Mouse (Mus musculus) lung, embryonic 14.5 days (tissue): ENCODE data around the gene Prkn. TPM values are rescaled to one million over a fixed set of nuclear protein-coding genes. Genes with fewer than 3 reads are reported as not detected.
A peak's percentile ranks its signal among the peaks of the same experiment; 100 is the strongest.

Source experiments
- ATAC-seq: fragments of 200-750 bp; cut with Nextera tagmentation; 2 replicates; pipeline ENCODE4 v1.8.0; 2017; ENCODE audit warnings: mild to moderate bottlenecking, moderate TSS enrichment, moderate library complexity; ENCODE audit not compliant: insufficient read depth
- DNase-seq: peaks from one replicate; pipeline ENCODE4 v3.0.0-alpha.2; 2015
- H3K27ac ChIP-seq: fragments of 300-500 bp; sonication (generic); 2 replicates; pipeline ENCODE4 v1.5.1; 2014; ENCODE audit warnings: low read depth, mild to moderate bottlenecking, moderate library complexity
- H3K27me3 ChIP-seq: fragments of 300-500 bp; sonication (generic); 2 replicates; pipeline ENCODE4 v1.6.1; 2014; ENCODE audit warnings: low read length, control low read depth; ENCODE audit not compliant: insufficient read depth
- H3K36me3 ChIP-seq: fragments of 300-500 bp; sonication (generic); 2 replicates; pipeline ENCODE4 v1.6.1; 2014; ENCODE audit warnings: control low read depth; ENCODE audit not compliant: insufficient read depth
- H3K4me1 ChIP-seq: fragments of 300-500 bp; sonication (generic); 2 replicates; pipeline ENCODE4 v1.6.1; 2014; ENCODE audit warnings: antibody characterized with exemption, control low read depth; ENCODE audit not compliant: insufficient read depth
- H3K4me2 ChIP-seq: fragments of 300-500 bp; sonication (generic); 2 replicates; pipeline ENCODE4 v1.6.1; 2014; ENCODE audit warnings: mild to moderate bottlenecking
- H3K4me3 ChIP-seq: fragments of 300-500 bp; sonication (generic); 2 replicates; pipeline ENCODE4 v1.5.1; 2014; ENCODE audit warnings: low read depth, low read length
- H3K9ac ChIP-seq: fragments of 300-500 bp; sonication (generic); 2 replicates; pipeline ENCODE4 v1.6.1; 2014
- H3K9me3 ChIP-seq: fragments of 300-500 bp; sonication (generic); 2 replicates; pipeline ENCODE4 v1.6.1; 2016; ENCODE audit warnings: low read depth, low read length, control low read depth
- CTCF ChIP-seq: IDR thresholded peaks from 2 replicates; pipeline ENCODE4 v1.5.1; 2016; ENCODE audit warnings: antibody characterized with exemption, low read depth
- WGBS: fragments of 180-500 bp; shearing (Covaris S2); extraction: QIAGEN DNeasy Blood & Tissue Kit; methylation state at CpG from one replicate; pipeline ENCODE4 v1.1.7; 2014; 5-methylcytosine and 5-hydroxymethylcytosine counted together
- polyA plus RNA-seq: library from polyadenylated mRNA; unstranded; fragments of >200 nt; fragmentation: Nextera tagmentation; extraction: Ambion mirVana; gene quantifications from 2 replicates; pipeline ENCODE4 v1.2.1, GENCODE M21; 2014

Gene Prkn
- polyA plus RNA-seq, 1 experiment from 2014 or later: 1.0 TPM

DNA sequence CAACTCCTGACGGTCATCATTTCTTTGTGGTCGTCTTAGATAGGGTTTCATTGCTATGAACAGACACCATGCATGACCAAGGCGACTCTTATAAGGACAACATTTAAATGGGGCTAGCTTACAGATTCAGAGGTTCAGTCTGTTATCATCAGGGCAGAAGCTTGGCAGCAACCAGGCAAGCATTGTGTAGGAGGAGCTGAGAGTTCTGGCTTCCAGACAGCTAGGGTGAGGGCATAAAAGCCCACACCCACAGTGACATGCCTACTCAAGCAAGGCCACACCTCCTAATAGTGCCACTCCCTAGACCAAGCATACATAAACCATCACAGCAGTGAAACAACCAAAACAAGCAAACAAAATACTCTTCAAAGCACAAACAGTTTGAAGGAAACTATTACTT lies 579.3 kb downstream of the Prkn start:
- Histone ChIP-seq H3K9ac (no peak overlapping the region), H3K4me3 (no peak overlapping the region), H3K27ac (no peak overlapping the region), H3K4me2 (no peak overlapping the region), H3K27me3 (no peaks in the 10 kb centered on the region), H3K4me1 (no peaks in the 10 kb centered on the region), H3K36me3 (no peaks in the 10 kb centered on the region), H3K9me3 (no peaks in the 10 kb centered on the region)
- WGBS: 87% methylated on average over 3 of the region's 3 CpGs
- TF ChIP-seq CTCF: no peak
- no peak for ATAC-seq
- no peak for DNase-seq

DNA sequence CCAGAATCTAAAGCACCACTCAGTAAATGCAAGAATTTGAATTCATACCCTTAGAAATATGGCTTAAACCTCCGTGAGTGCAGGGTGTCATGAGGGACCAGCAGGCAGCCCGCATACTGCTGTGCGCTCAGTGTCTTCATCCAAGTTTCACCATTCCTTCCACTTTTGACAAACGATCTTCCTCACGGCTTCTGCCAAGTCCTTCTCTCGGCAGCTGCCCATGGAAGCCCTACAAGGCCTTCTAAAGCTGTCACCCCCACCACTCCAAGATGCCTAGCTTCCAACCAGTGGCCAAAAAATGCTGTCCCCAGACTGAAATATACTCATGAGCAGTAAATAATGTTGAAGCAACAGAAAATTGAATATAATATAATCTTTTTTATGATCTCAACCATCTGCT lies 580.7 kb downstream of the Prkn start:
- H3K4me1 ChIP-seq: no peaks in the 10 kb centered on the region
- no peak overlapping the region for H3K9ac ChIP-seq
- H3K4me2 ChIP-seq: no peak overlapping the region
- DNase-seq: peak; percentile 73
- 52% methylated on average over 6 of the region's 6 CpGs for WGBS
- ATAC-seq: peak; percentile 47; the same call in 1 of the 2 replicates
- TF ChIP-seq CTCF: no peak
- no peaks in the 10 kb centered on the region for H3K36me3 ChIP-seq
- no peak overlapping the region for H3K4me3 ChIP-seq
- H3K27ac ChIP-seq: no peak overlapping the region
- no peaks in the 10 kb centered on the region for H3K9me3 ChIP-seq
- H3K27me3 ChIP-seq: no peaks in the 10 kb centered on the region

DNA sequence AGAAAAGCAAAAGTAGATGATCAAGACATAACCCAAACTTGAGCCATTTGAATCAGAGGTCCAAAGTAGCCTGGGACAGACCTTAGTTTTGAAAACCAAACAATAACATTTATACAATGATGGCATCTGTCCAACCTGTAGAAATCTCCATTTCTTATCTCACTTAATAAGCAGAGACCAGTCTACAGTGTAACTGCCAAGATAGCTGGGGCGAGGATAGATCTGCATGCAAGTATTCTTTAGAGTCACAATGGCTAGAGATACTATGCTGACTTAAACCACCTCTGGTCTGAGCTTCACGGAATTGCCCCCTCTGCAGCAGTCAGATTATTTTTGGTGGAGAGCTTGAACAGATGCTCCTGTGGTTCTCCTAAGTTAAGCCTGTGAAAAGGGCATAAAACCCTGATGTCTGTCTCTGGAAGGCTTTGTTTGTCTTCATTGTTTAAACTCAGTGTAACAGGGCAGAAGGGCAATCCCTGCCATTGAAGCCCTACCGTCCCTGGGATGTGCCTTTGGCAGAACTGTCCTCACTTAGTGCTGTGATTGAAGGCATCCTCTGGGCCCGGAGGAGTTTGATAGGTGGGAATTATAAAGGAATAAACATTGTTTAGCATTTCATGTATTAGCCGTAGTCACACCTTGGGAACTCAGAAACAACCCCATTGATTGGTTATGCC lies 581.2 kb downstream of the Prkn start:
- Histone ChIP-seq H3K9ac (no peak overlapping the region), H3K27me3 (no peaks in the 10 kb centered on the region), H3K36me3 (no peaks in the 10 kb centered on the region), H3K4me2 (no peak overlapping the region), H3K4me3 (no peak overlapping the region), H3K4me1 (no peaks in the 10 kb centered on the region), H3K9me3 (no peaks in the 10 kb centered on the region), H3K27ac (no peak overlapping the region)
- WGBS: 28% methylated on average over 5 of the region's 5 CpGs
- DNase-seq (peak; percentile 72), ATAC-seq (peak; percentile 58; the same call in 1 of the 2 replicates)
- TF ChIP-seq CTCF: no peak

DNA sequence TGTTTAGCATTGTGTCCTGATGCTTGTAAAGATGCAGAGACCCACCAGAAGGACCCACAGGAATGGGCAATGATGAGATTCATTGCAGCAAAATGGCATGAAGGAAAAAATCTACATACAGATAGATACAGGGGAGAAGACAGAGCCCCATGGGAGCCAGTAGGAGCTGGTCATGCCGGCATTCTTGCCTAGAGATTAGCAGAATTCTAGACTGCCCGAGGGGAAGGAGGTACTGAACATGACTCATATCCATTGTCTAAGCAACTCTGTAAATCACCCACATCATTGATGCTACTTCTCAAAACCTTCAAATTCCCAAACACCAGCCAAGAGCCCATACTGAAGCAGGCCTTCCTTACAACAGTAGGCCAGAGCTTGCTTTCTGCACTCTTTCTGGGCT lies 591.1 kb downstream of the Prkn start:
- Histone ChIP-seq H3K27ac (no peak overlapping the region), H3K4me1 (no peaks in the 10 kb centered on the region), H3K27me3 (no peaks in the 10 kb centered on the region), H3K4me2 (no peak overlapping the region), H3K36me3 (no peaks in the 10 kb centered on the region), H3K4me3 (no peak overlapping the region), H3K9me3 (no peaks in the 10 kb centered on the region), H3K9ac (no peak overlapping the region)
- TF ChIP-seq CTCF: no peak
- no peak for ATAC-seq
- WGBS: 82% methylated on average over 2 of the region's 2 CpGs
- no peak for DNase-seq

DNA sequence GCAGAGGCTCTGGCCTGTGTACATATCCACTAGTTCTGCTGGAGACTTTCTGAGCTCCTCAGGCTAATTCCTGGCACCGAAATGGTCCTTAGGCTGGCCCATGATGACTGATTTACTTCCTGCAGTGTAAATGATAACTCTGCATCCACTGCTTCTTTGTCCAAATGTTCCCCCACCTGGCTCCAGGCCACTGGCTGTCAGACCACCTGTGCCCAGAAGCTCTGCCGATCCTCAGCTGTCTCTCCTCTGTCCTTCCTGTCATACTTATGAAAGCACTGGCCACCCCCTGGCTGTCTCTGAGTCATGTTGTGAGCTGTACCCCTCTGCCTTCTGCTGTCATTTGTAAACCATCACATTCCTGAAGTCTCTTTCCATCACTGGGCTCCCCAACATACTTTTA lies 592.4 kb downstream of the Prkn start:
- no peak overlapping the region for H3K4me3 ChIP-seq
- no peak for DNase-seq
- no peaks in the 10 kb centered on the region for H3K4me1 ChIP-seq
- TF ChIP-seq CTCF: no peak
- no peaks in the 10 kb centered on the region for H3K27me3 ChIP-seq
- H3K27ac ChIP-seq: no peak overlapping the region
- H3K9ac ChIP-seq: no peak overlapping the region
- 82% methylated on average over 2 of the region's 2 CpGs for WGBS
- H3K36me3 ChIP-seq: no peaks in the 10 kb centered on the region
- no peak overlapping the region for H3K4me2 ChIP-seq
- ATAC-seq: no peak
- no peaks in the 10 kb centered on the region for H3K9me3 ChIP-seq

DNA sequence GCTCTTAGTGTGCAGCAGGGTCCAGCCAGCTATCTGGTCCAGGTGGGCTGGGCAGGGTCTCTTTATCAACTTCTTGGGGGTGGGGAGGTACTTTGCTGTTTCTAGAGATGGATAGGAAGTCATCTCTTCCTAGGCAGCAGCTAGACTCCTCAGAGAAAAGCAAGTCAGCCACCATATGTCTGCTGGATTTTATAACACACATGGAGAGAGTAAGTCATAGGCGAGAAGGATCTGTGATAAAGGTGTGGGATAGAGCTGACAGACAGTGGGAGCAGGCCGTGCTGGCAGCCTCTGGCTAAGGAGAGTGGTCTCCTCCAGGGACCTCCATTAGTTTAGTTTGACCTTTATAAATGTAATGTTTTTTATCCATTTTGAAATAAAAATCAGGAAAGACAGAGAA lies 622.5 kb downstream of the Prkn start:
- H3K9ac ChIP-seq: no peak overlapping the region
- H3K4me1 ChIP-seq: no peaks in the 10 kb centered on the region
- H3K27ac ChIP-seq: no peak overlapping the region
- H3K4me2 ChIP-seq: no peak overlapping the region
- no peaks in the 10 kb centered on the region for H3K9me3 ChIP-seq
- DNase-seq (no peak), ATAC-seq (no peak)
- H3K36me3 ChIP-seq: no peaks in the 10 kb centered on the region
- H3K27me3 ChIP-seq: no peaks in the 10 kb centered on the region
- TF ChIP-seq CTCF: no peak
- no peak overlapping the region for H3K4me3 ChIP-seq
- WGBS: 66% methylated on average over 2 of the region's 2 CpGs

DNA sequence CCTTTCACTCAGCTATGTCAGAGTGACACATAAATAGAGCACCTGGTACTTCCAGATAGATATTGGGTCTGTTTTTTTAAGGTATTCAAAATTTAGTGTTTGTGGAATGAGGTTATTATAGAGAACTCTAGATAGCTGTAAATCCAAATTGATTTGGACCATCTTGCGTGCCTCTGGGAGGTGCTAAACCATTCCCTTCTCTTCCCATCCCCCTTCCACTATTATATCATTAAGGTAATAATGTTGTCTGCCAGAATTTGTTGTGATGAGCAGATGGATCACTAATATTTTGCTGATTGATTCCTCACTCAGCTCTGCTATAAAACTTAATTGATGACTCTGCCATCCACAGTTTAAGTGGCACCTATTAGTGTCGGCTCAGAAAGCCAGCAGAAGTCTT lies 625.9 kb downstream of the Prkn start:
- no peak overlapping the region for H3K4me2 ChIP-seq
- no peak overlapping the region for H3K27ac ChIP-seq
- H3K9me3 ChIP-seq: no peaks in the 10 kb centered on the region
- ATAC-seq (no peak), DNase-seq (no peak)
- no peaks in the 10 kb centered on the region for H3K36me3 ChIP-seq
- TF ChIP-seq CTCF: no peak
- no peak overlapping the region for H3K4me3 ChIP-seq
- H3K27me3 ChIP-seq: no peaks in the 10 kb centered on the region
- WGBS: 65% methylated on average over 2 of the region's 2 CpGs
- H3K4me1 ChIP-seq: no peaks in the 10 kb centered on the region
- no peak overlapping the region for H3K9ac ChIP-seq

DNA sequence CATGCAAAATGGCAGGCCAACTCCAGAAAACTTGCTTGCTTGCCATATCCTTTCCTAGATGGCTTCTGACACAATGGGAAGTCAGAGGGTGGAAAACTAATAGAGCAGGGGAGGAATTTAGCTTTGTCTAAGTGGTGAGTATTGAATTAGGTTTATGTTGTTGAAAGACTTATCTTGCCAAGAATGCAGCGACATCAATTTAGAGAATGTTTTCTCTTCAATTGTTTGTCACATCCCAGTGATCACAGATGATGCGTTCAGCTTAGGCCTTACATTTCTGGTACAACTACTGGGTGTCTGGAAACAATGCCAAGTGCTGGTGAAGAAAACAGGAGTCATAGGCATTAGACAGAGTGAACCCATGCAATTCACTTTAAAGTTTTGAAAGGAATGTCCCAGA lies 628.4 kb downstream of the Prkn start:
- Histone ChIP-seq H3K9ac (no peak overlapping the region), H3K4me1 (no peaks in the 10 kb centered on the region), H3K27me3 (no peaks in the 10 kb centered on the region), H3K4me3 (no peak overlapping the region), H3K4me2 (no peak overlapping the region), H3K9me3 (no peaks in the 10 kb centered on the region), H3K27ac (no peak overlapping the region), H3K36me3 (no peaks in the 10 kb centered on the region)
- DNase-seq (no peak), ATAC-seq (no peak)
- no peak for TF ChIP-seq CTCF
- WGBS: 83% methylated on average over 2 of the region's 2 CpGs
